Mouse (Mus musculus): ENCODE measurements around the gene Pde6g.

DNA sequence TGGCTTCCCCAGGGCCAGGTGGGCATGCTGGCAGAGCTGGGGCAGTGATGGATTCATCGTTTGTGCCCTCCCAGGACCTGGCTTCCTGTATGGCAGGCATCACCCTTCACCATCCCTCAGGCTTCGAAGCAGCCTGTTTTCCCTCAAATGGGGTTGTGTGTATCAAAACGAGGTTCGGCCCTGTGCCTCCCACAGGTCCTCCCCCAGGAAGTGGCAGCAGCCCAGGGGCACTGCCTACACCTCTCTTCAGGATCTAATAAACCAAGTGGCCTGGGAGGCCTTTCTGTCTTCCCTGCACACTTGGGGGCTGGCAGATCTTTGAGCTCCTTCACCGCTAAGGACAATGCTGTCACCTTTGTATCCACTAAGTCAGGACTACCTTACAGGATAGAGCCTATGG, 45.6 kb upstream of the Pde6g start:
- no peak for TF ChIP-seq ZC3H11A (IDR thresholded peaks at IDR 0.05; ENCODE audit: borderline replicate concordance, low read depth, low read length)
- TF ChIP-seq CHD2 (IDR thresholded peaks at IDR 0.05; ENCODE audit: low read depth, low read length) = no peak
- TF ChIP-seq MAFK (IDR thresholded peaks at IDR 0.05; ENCODE audit: insufficient read depth, low read depth, low read length) = no peak
- no peak for TF ChIP-seq HCFC1 (IDR thresholded peaks at IDR 0.05; ENCODE audit: borderline replicate concordance, insufficient read depth, low read length)
